Mouse (Mus musculus) liver, adult 2 months (tissue): ENCODE data around the gene Dnaaf5. TPM values are rescaled to one million over a fixed set of nuclear protein-coding genes. Genes with fewer than 3 reads are reported as not detected.

Experiments used
- DNase-seq: peaks from one replicate; pipeline ENCODE4 v3.0.0-alpha.2; 2011; ENCODE audit warnings: low read depth, low spot score; ENCODE audit errors: extremely low read depth
- H3K27ac ChIP-seq: fragments of 200-500 bp; replicated peaks from 2 replicates; pipeline ENCODE4 v1.5.1; 2012; ENCODE audit warnings: low read depth, mild to moderate bottlenecking, control low read depth, inconsistent platforms, low read length; ENCODE audit not compliant: insufficient read depth
- H3K27me3 ChIP-seq: fragments of 200-500 bp; 2 replicates; pipeline ENCODE4 v1.6.1; 2012; ENCODE audit warnings: mild to moderate bottlenecking, moderate library complexity, low read length, inconsistent platforms; ENCODE audit not compliant: control insufficient read depth, insufficient read depth
- H3K36me3 ChIP-seq: fragments of 200-500 bp; 2 replicates; pipeline ENCODE4 v1.6.1; 2012; ENCODE audit warnings: low read length, inconsistent platforms; ENCODE audit not compliant: control insufficient read depth, insufficient read depth
- H3K4me1 ChIP-seq: fragments of 200-500 bp; 2 replicates; pipeline ENCODE4 v1.6.1; 2011; ENCODE audit warnings: low read length; ENCODE audit not compliant: control insufficient read depth, insufficient read depth
- H3K4me3 ChIP-seq: fragments of 200-500 bp; 2 replicates; pipeline ENCODE4 v1.5.1; 2011; ENCODE audit warnings: low read depth, mild to moderate bottlenecking, control low read depth, low read length, moderate library complexity; ENCODE audit not compliant: insufficient read depth
- H3K79me2 ChIP-seq: fragments of 200-500 bp; 2 replicates; pipeline ENCODE4 v1.6.1; 2012; ENCODE audit warnings: inconsistent platforms, mild to moderate bottlenecking, low read length, moderate library complexity; ENCODE audit not compliant: control insufficient read depth, insufficient read depth
- H3K9ac ChIP-seq: fragments of 200-500 bp; 2 replicates; pipeline ENCODE4 v1.6.1; 2012; ENCODE audit warnings: low read depth, mild to moderate bottlenecking, control low read depth, inconsistent platforms, low read length
- CTCF ChIP-seq: fragments of 200-500 bp; IDR thresholded peaks from 2 replicates; pipeline ENCODE4 v1.5.1; 2011; ENCODE audit warnings: low read depth, low read length, control low read depth
- POLR2A ChIP-seq: fragments of 200-500 bp; IDR thresholded peaks from 2 replicates; pipeline ENCODE4 v1.6.1; 2011; ENCODE audit warnings: low read length, control low read depth; ENCODE audit not compliant: insufficient read depth; ENCODE audit errors: extremely low read depth
- WGBS: fragments of 180-500 bp; shearing (Covaris S2); methylation state at CpG from one replicate; pipeline ENCODE4 v1.1.7; 2018; 5-methylcytosine and 5-hydroxymethylcytosine counted together
- polyA plus RNA-seq: library from polyadenylated mRNA; depleted of rRNA; stranded (reverse); fragments of >200 nt; gene quantifications from 2 replicates; pipeline ENCODE4 v1.2.3, GENCODE M21; 2012
- total RNA-seq: library from RNA; depleted of rRNA; stranded (reverse); fragments of >200 nt; gene quantifications from 2 replicates; pipeline ENCODE4 v1.2.3, GENCODE M21; 2014

The Dnaaf5 gene
- total and polyA plus RNA-seq, 2 experiments, result 2.7 to 8.1 TPM

GRCm38 (mm10) chr5:139174556-139175547 lies 24.8 kb downstream of the Dnaaf5 start:
- no peaks in the 10 kb centered on the region for H3K4me1 ChIP-seq
- TF ChIP-seq POLR2A, result no peak
- no peak for TF ChIP-seq CTCF
- H3K79me2 ChIP-seq, result no peaks in the 10 kb centered on the region
- no peaks in the 10 kb centered on the region for H3K27me3 ChIP-seq
- H3K27ac ChIP-seq, result no peak overlapping the region
- H3K4me3 ChIP-seq, result no peak overlapping the region
- H3K36me3 ChIP-seq, result peaks cover 5% of the 10 kb centered on the region; the same call in 1 of the 2 replicates
- 69% methylated on average over 10 of the region's 10 CpGs for WGBS
- H3K9ac ChIP-seq, result no peak overlapping the region
- peak; percentile 54 for DNase-seq

- no peak for TF ChIP-seq POLR2A
- peak; percentile 97 for TF ChIP-seq CTCF
- H3K4me1 ChIP-seq, result no peaks in the 10 kb centered on the region
- 27% methylated on average over 11 of the region's 11 CpGs for WGBS
- H3K27ac ChIP-seq, result no peak overlapping the region
- H3K4me3 ChIP-seq, result no peak overlapping the region
- no peaks in the 10 kb centered on the region for H3K27me3 ChIP-seq
- H3K9ac ChIP-seq, result no peak overlapping the region
- no peaks in the 10 kb centered on the region; the same call in 1 of the 2 replicates for H3K36me3 ChIP-seq
- no peaks in the 10 kb centered on the region for H3K79me2 ChIP-seq
- DNase-seq, result peak; percentile 30
Measured at GRCm38 (mm10) chr5:139178895-139179631, 29.0 kb downstream of the Dnaaf5 start.

GRCm38 (mm10) chr5:139183131-139183530 lies 33.1 kb downstream of the Dnaaf5 start:
- DNase-seq, result no peak
- no peak overlapping the region for H3K4me3 ChIP-seq
- no peak overlapping the region for H3K9ac ChIP-seq
- no peak overlapping the region for H3K27ac ChIP-seq
- 93% methylated on average over 2 of the region's 2 CpGs for WGBS
- peaks cover 8% of the 10 kb centered on the region; the same call in 1 of the 2 replicates for H3K36me3 ChIP-seq
- no peaks in the 10 kb centered on the region for H3K27me3 ChIP-seq
- no peaks in the 10 kb centered on the region for H3K79me2 ChIP-seq
- no peaks in the 10 kb centered on the region for H3K4me1 ChIP-seq
- TF ChIP-seq POLR2A (no peak), CTCF (no peak)

GRCm38 (mm10) chr5:139183601-139184000 lies 33.6 kb downstream of the Dnaaf5 start:
- TF ChIP-seq CTCF, result no peak
- no peak for TF ChIP-seq POLR2A
- 90% methylated on average over 9 of the region's 9 CpGs for WGBS
- Histone ChIP-seq H3K4me1 (no peaks in the 10 kb centered on the region), H3K79me2 (no peaks in the 10 kb centered on the region), H3K36me3 (peaks cover 8% of the 10 kb centered on the region; the same call in 1 of the 2 replicates), H3K9ac (no peak overlapping the region), H3K4me3 (no peak overlapping the region), H3K27me3 (no peaks in the 10 kb centered on the region), H3K27ac (no peak overlapping the region)
- no peak for DNase-seq

- Histone ChIP-seq H3K27me3 (no peaks in the 10 kb centered on the region), H3K9ac (no peak overlapping the region), H3K79me2 (no peaks in the 10 kb centered on the region), H3K4me1 (no peaks in the 10 kb centered on the region), H3K36me3 (peaks cover 8% of the 10 kb centered on the region; the same call in 1 of the 2 replicates), H3K4me3 (no peak overlapping the region), H3K27ac (no peak overlapping the region)
- DNase-seq, result no peak
- WGBS, result 83% methylated on average over 4 of the region's 4 CpGs
- no peak for TF ChIP-seq POLR2A
- no peak for TF ChIP-seq CTCF
Measured at GRCm38 (mm10) chr5:139184897-139185296, 34.9 kb downstream of the Dnaaf5 start.
